Mouse (Mus musculus): ENCODE measurements around the gene Mbtps2.

The Mbtps2 gene

GRCm38 (mm10) chrX:157504506-157504905, 94.0 kb downstream of the Mbtps2 start:
- DNase-seq (ENCODE audit: low read depth, low spot score): peak; percentile 29

DNA sequence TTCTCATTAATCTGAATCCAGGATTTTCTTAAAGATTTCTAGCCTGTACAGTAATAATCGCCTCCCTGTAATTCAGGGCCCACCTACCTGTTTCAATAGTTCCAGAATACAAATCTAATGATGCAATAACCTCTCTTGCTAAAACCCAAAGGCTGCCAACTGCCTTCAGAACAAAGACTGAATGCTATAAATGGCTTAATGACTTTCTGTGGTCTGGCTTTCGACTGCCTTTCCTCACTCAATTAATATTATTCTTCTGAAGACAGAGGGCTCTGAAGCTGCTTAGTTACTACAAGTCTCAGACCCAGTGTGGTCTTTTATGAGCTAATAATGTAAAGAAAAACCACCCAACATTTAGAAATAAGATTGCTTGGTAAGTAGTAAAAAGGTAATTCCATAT, 96.6 kb downstream of the Mbtps2 start:
- no peak for DNase-seq (ENCODE audit: low read depth, low spot score)

DNA sequence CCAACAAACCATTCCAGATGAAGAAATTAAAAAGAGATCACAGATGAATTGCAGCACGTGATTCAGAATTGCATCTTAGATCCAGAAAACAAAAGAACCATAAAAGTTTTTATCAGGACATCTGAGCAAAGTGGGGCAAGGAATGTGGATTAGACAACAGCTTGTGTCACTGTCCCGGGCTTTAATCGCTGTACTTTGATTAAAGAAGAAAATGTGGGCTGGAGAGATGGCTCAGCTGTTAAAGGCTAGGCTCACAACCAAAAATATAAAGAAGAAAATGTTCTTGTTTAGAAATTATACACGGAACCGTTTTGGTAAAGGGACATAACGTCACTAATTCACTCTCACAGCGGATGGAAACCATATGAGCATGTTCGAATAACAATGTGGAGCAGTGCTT, 98.5 kb downstream of the Mbtps2 start:
- no peak for DNase-seq (ENCODE audit: low read depth, low spot score)

DNA sequence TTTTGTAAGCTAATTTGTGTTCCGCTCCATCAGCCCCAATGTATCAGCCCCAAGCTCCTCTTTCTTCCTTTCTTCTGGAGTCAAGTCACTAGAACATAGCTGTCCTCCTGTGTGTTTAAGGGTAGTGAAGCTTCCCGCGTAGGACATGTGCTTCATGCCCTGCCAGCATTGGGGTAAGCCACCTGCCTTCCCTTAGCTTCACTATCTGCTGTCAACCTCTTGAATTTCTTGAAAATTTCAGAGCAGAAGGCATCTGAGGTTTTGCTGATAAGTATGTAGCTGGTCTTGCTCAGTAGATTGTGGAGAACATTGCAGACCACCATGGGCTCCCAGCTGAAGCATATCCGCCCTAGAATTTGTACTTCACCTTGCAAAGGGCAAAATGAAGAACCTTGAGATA, 105.4 kb downstream of the Mbtps2 start:
- no peak for DNase-seq (ENCODE audit: low read depth, low spot score)

GRCm38 (mm10) chrX:157491944-157492726, 106.4 kb downstream of the Mbtps2 start, which contains the start of gene Sms:
Gene Sms (minus strand): TSS chrX:157492287.
- DNase-seq (ENCODE audit: low read depth, low spot score): peak; percentile 67

DNA sequence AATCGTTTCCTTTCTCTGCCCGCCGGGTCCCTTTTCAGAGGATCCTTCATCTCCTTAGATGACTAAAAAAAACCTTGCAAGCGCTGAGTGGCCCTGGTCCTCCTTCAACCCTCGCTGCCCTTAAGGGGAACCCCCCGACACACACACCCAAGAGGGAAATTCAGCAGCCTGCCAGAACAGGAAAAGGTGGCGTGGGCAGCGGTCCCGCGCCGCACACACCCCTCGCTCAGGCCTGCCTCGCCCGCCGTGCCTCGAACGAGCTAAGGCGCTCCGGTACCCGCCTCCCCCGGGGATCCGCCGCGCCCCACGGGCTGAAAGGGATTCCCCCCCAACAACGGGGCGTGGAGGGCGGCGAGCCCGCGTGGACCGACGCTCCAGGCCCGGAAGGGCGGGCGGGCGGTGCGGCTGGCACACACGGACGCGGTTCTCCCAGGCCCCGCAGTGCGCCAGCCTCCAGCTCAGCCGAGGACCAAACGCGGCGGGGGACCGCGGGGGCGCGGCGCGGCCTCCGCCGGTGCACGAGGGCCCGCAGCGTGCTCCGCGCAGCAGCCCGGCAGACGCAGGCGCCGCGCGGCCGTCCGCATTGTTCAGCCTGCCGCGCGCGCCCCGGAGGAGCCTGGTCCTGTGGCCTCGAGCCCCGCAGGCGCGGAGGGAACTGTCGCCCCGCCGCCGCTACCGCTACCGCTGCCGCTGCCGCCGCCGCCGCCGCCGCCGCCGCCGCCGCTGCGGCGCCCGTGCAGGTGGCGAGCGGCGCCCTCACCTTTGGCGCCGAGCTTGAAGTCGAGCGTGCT, 107.2 kb downstream of the Mbtps2 start:
- peak; percentile 45 for DNase-seq (ENCODE audit: low read depth, low spot score)

DNA sequence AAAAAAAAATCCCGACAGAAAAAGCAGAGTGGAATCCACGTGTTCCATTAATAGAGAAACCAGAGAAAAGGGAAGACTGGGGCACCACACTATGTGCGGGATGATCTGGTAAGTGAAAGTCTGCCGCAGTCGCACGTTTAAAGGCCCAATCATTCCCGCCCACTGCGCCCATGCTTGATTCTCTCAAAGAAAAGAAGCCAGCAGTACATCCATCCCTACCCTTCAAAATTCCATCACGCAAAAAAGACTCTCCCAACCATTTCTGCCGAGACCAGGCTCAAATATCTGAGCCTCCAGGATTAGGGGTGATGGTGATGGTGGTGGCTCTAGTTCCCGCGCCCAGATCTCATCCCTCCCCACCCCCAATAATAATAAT, 107.8 kb downstream of the Mbtps2 start:
- DNase-seq (ENCODE audit: low read depth, low spot score): peak; percentile 39

GRCm38 (mm10) chrX:157489871-157490721, 108.4 kb downstream of the Mbtps2 start:
- DNase-seq (ENCODE audit: low read depth, low spot score): peak; percentile 20

DNA sequence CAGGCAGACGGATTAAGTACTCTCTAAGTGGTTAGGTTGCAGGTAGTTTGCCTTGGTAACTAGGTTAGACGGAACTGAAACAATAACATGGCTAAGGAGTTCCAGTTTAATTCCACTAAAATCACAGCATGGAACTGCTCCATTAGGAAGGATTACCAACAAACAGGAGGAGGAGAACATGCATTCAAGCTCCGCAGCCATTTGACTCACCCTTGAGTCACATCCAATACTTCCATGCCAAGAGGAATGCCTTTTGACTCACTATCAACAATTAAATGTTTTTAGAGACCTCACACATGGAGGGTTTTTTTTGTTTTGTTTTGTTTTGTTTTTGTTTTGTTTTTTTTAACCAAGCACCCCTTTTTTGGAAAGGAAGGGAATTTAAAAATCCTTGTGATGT, 109.7 kb downstream of the Mbtps2 start:
- DNase-seq (ENCODE audit: low read depth, low spot score): peak; percentile 74

DNA sequence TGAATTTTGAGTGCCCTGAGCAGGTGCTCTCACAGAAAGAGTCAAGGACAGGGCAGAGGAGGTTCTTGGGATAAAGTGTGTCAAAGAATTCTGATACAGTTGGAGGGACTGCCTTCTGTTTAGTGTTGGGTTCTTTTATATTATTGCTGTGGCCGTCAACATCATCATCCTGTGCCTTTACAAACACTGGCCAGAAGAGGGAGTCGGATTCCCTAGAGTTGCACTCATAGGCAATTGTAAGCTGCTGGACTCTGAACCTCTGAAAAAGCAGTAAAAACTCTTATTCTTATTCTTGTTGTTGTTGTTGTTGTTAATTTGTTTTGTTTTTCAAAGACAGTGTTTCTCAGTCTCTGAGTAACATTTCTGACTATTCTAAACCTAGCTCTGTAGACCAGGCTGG, 111.8 kb downstream of the Mbtps2 start:
- peak; percentile 51 for DNase-seq (ENCODE audit: low read depth, low spot score)
